Mouse (Mus musculus): Measurements from ENCODE around the gene Ppm1n.

Ppm1n gene

DNA sequence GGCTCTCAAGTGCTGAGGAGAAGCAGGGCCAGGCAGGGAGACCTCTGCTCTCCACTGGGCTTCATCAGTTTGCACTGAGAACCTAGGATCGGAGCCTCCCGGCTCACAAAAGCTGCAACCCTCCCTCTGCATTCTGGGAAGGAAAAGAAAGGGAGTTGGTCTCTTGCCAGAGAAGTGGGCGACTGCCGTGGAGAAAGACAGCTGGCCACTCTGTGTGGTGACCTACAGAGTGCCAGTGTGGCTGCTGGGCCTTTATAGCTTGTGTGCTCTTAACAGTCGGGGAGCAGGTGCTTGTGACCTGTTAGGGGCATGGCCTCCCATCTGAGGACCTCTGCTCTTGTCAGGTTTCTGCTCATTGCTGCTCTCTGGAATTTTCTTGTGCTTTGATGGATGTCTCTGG is 36.0 kb downstream of the Ppm1n start:
- peak; percentile 41 for DNase-seq

GRCm38 (mm10) chr7:19242005-19242404 is 37.9 kb downstream of the Ppm1n start:
- DNase-seq: no peak

- no peak for DNase-seq
These were observed 38.9 kb downstream of the Ppm1n start for GRCm38 (mm10) chr7:19240905-19241463.

DNA sequence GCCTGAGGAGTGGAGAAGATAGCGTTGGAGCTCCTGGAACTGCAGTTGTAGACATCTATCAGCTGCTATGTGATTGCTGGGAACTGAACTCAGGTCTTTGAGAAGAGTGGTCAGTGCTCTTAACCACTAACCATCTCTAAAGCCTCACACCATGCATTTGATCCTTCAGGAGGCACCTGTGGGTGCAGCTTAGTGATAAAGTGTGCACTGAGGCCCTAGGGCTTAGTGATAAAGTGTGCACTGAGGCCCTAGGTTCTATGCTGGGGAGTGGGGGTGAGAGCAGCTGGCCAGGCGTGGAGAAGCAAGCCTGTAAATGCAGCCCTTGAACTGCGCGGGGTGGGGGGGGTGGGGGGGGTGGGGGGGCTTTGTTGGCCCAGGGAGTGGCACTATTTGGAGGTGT is 39.9 kb downstream of the Ppm1n start:
- no peak for DNase-seq

DNA sequence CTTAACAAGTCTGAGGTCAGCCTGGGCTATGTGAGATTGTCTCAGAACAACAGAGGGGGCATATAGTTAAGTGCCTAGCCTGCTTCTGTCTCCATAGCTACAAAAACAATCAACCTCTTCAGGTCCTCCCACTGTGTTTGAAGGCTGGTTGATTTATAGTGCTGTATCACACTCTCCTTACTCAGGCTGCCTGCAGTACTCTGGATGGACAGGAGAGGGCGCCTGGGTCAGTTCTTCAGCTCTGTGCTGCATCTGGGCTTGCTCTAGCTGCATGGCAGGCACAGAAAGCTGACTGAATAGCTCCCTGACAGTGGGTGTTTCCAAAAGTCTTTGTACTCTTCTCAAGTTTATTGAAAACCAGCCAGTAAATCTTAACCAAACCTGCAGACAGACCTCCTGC is 40.4 kb downstream of the Ppm1n start:
- peak; percentile 94 for DNase-seq

GRCm38 (mm10) chr7:19238344-19238743 is 41.5 kb downstream of the Ppm1n start:
- no peak for DNase-seq

DNA sequence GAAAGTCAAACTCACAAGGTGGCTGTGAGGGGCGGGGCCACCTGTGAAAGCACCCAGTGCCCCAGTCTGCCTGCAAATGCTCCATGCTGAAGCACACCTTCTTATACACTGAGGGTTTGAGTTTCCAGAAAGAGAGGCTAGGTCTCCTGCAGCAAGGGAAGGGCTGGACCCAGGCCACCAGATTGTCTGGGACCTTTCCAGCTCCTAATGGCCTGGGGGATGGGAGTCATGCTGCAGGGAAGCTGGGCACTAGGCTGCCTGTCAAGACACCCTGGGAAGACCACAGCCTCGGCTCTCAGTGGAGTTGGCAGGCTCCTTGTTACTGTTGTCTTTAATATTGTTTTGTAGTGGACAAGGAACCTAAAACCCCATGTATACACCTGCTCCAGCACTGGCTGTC is 43.5 kb downstream of the Ppm1n start:
- DNase-seq: no peak

DNA sequence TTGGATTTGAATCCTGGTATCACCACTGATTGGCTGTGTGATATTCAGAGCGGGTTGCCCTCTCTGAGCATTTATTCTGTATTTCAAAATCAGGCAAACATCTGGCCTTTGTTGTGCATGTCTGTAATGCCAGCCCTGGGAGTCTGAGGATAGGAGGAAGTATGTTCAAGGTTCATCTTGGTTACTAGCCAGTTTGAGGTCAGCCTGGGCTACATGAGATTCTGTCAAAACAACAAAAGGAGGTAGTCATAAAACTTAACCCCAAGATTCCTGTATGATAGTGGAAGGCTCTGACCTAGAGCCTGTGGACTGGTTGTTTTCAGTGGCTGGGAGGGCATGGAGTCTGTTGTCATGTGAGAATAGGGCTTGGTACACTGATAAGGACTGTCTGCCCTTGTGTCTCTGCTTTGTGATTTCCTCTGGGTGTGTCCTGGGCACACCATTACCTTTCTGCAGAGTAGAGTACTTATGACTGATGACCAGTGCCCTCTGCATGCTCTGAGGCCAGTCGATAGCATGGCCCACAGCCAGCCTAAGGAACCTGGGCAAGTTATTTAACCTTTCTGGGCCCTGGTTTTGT is 44.7 kb downstream of the Ppm1n start:
- no peak for DNase-seq

GRCm38 (mm10) chr7:19234652-19235051 is 45.2 kb downstream of the Ppm1n start:
- no peak for DNase-seq

DNA sequence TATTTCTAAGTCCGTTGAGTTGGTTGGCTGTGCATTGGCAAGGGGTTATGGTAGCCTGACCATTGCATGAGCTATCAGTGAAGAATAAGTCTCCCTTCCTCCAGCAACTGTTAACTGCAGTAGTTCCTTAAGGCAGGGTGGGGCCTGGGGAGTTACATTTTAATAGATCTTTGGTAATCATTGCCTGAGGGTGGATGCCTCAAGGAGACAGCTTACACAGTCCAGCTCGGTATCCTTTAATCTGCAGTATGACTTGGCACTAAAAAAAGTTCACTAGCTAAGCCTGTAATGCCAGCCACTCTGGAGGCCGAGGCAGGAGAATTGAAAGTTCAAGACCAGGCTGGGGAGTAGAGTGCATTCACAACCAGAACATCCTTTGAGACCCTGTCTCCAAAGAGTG is 48.0 kb downstream of the Ppm1n start:
- DNase-seq: no peak

DNA sequence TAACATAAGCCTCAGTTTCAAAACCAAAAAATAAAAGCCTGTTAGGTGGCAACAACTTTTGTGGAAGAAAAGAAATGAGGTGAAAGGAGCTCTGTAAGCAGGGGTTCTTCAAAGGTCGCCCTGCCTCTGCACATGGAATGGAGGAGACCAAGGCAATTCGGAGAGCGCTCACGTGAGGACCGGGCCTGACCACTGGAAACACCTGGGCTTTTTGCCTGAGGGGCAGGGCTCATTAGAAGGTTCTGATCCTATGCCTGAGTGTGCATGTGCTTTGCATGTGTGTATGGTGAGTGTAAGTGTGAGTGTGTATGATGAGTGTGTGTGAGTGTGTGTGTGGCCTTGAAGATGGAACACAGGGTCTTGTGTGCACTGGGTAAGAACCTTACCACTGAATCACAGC is 49.0 kb downstream of the Ppm1n start:
- DNase-seq: no peak

GRCm38 (mm10) chr7:19230041-19230580 is 49.8 kb downstream of the Ppm1n start:
- no peak for DNase-seq

DNA sequence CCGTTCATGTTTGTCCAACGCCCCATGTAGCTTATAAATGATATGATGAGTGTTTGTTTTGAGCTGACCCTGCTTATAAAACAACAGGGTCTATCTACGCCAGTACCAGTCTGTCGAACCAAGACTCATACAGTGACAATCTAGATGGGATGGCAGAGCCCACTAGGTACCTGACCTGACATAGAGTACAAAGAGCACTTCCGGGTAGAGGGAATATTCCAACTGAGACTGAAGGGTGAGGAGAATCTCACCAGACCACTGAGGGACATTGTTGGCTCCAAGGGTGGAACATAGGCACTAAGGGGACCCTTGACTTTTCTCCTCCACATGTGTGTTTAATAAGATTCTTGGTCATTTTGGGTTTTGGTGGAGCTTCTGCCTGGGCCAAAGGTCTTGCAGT is 50.5 kb downstream of the Ppm1n start:
- no peak for DNase-seq

- DNase-seq: no peak
These were observed 51.1 kb downstream of the Ppm1n start for GRCm38 (mm10) chr7:19228793-19229148.

GRCm38 (mm10) chr7:19227883-19228792 is 51.7 kb downstream of the Ppm1n start, which contains the start of gene Opa3:
Gene Opa3, plus strand, starts transcription at chr7:19228334.
- DNase-seq: peak; percentile 100

GRCm38 (mm10) chr7:19226817-19227797 is 52.8 kb downstream of the Ppm1n start:
- peak; percentile 54 for DNase-seq
